Comparison of ENCODE assay signal across 8 mouse cellular contexts in the genomic region with DNA sequence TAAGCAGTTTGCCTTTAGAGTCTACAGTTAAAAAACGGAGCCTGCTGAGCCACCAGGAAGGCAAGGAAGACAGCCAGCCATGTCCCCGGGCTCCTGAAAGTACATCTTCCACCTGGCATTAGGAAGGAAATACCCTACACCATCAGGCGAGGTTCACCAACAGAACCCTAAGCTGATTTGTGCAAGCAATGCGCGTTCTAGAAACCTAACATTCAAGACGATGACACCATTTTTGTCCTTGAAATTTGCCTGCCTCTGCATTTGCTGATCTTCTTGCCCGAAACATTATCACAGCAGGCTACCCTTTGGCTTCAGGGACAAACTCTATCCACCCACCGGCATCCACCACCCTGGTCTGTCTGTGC. TPM values are rescaled to one million over a fixed set of nuclear protein-coding genes. Genes with fewer than 3 reads are reported as not detected.
A peak's percentile ranks its signal among the peaks of the same experiment; 100 is the strongest.
DNase-seq lines count a peak whose midpoint lies in the region; ATAC-seq and TF ChIP-seq lines count a peak whose summit lies in the region.

No protein-coding gene starts in this region.

- H3K36me3 ChIP-seq in heart, embryonic 12.5 days = peaks cover 9% of the 10 kb centered on the region
- 0 out of 2 replicates have a peak, but pooled peaks cover 5% of the 10 kb centered on the region for H3K36me3 ChIP-seq in thymus, adult 2 months (ENCODE audit: control insufficient read depth, insufficient read depth, low read length)
- no peaks in the 10 kb centered on the region for H3K36me3 ChIP-seq in intestine, postnatal 0 days (ENCODE audit: control insufficient read depth, insufficient read depth)

- 0 out of 2 replicates have a peak overlapping the region, but pooled peaks have one; percentile 80 for H3K4me3 ChIP-seq in heart, embryonic 12.5 days
- H3K4me3 ChIP-seq in thymus, adult 2 months (ENCODE audit: control insufficient read depth, insufficient read depth, low read length) = no peak overlapping the region
- no peak overlapping the region for H3K4me3 ChIP-seq in intestine, postnatal 0 days (ENCODE audit: low read depth, low read length)

- H3K4me2 ChIP-seq in heart, embryonic 12.5 days = peak overlapping the region; percentile 86
- peak overlapping the region; percentile 74 for H3K4me2 ChIP-seq in intestine, postnatal 0 days (replicated peaks; ENCODE audit: low read depth)

- no peak for DNase-seq in heart, adult 8-10 months (ENCODE audit: low spot score)
- DNase-seq in thymus, adult 2 months = no peak
- DNase-seq in thymus, postnatal 14 days = no peak
- no peak for DNase-seq in embryo, embryonic 11 days
- no peak for DNase-seq in thymus, postnatal 25 days

- no peaks in the 10 kb centered on the region for H3K9me3 ChIP-seq in heart, embryonic 12.5 days (replicated peaks)
- H3K9me3 ChIP-seq in intestine, postnatal 0 days (ENCODE audit: control insufficient read depth) = no peaks in the 10 kb centered on the region

- TF ChIP-seq POLR2A in thymus, adult 2 months (IDR thresholded peaks at IDR 0.05; ENCODE audit: control insufficient read depth, extremely low read depth, insufficient read depth, low read length, poor library complexity) = no peak

- H3K4me1 ChIP-seq in heart, embryonic 12.5 days (replicated peaks) = peaks cover 58% of the 10 kb centered on the region
- H3K4me1 ChIP-seq in thymus, adult 2 months (replicated peaks; ENCODE audit: control insufficient read depth, insufficient read depth, low read length) = peaks cover 15% of the 10 kb centered on the region
- peaks cover 4% of the 10 kb centered on the region; the same call in 1 of the 2 replicates for H3K4me1 ChIP-seq in intestine, postnatal 0 days (replicated peaks; ENCODE audit: control insufficient read depth, insufficient read depth, low read length)

- 55% methylated on average over 8 of the region's 8 CpGs for WGBS in heart, embryonic 12.5 days
- WGBS in thymus, adult 2 months = 22% methylated on average over 8 of the region's 8 CpGs
- 63% methylated on average over 8 of the region's 8 CpGs for WGBS in intestine, postnatal 0 days

- no peak for TF ChIP-seq CTCF in thymus, adult 2 months (IDR thresholded peaks at IDR 0.05; ENCODE audit: borderline replicate concordance, control insufficient read depth, extremely low read depth, insufficient read depth, low read length, poor library complexity)
- no peak for TF ChIP-seq CTCF in intestine, postnatal 0 days (IDR thresholded peaks at IDR 0.05; ENCODE audit: low read depth)

- H3K27me3 ChIP-seq in heart, embryonic 12.5 days (replicated peaks) = no peaks in the 10 kb centered on the region
- no peaks in the 10 kb centered on the region for H3K27me3 ChIP-seq in thymus, adult 2 months (ENCODE audit: control insufficient read depth, insufficient read depth, low read length)
- H3K27me3 ChIP-seq in intestine, postnatal 0 days (replicated peaks; ENCODE audit: control insufficient read depth, insufficient read depth, low read length) = no peaks in the 10 kb centered on the region

- no peak overlapping the region for H3K9ac ChIP-seq in heart, embryonic 12.5 days
- no peak overlapping the region for H3K9ac ChIP-seq in intestine, postnatal 0 days (ENCODE audit: low read depth, low read length)

- ATAC-seq in heart, embryonic 12.5 days (ENCODE audit: insufficient number of reproducible peaks, low FRiP score) = no peak
- no peak for ATAC-seq in intestine, postnatal 0 days
- no peak for ATAC-seq in megakaryocyte-erythroid progenitor cell, adult 5-6 weeks (replicated peaks; ENCODE audit: low FRiP score, low TSS enrichment, poor library complexity, severe bottlenecking)

- peak overlapping the region; percentile 73 for H3K27ac ChIP-seq in heart, embryonic 12.5 days (ENCODE audit: poor library complexity, severe bottlenecking)
- peak overlapping the region; percentile 27; the same call in 1 of the 2 replicates for H3K27ac ChIP-seq in thymus, adult 2 months (ENCODE audit: control insufficient read depth, insufficient read depth, low read length)
- H3K27ac ChIP-seq in intestine, postnatal 0 days (ENCODE audit: low read depth, low read length) = no peak overlapping the region

RNA-seq across cellular contexts. Expression of gene Pigv, which starts 1.9 kb away (rescaled TPM):
- 15.0 and 18.4 TPM in 2 replicates for polyA plus RNA-seq in heart, embryonic 12.5 days (2016; fragmentation: Nextera tagmentation; extraction: Ambion mirVana)
- total RNA-seq in heart, adult 8-10 months (2022) = 10 to 100 TPM in 3 of 4 experiments, 1 to 10 TPM in 1; 9.2 to 13.8 (median 13.2) TPM
- polyA plus RNA-seq in thymus, adult 2 months (2012; rRNA removed) = 24.8 and 24.9 TPM in 2 replicates
- polyA plus RNA-seq in intestine, postnatal 0 days (2015; fragmentation: Nextera tagmentation; extraction: Ambion mirVana) = 10.7 and 12.5 TPM in 2 replicates
- 7.0 and 10.1 TPM in 2 replicates for total RNA-seq in megakaryocyte-erythroid progenitor cell, adult 5-6 weeks (2014; fragmentation: Nextera tagmentation)
- 2.3 and 12.4 TPM in 2 replicates for total RNA-seq in megakaryocyte-erythroid progenitor cell, adult 5-6 weeks (2017)

RNA-seq across cellular contexts. Expression of gene Zdhhc18, which starts 24.4 kb away (rescaled TPM):
- 3.5 and 3.9 TPM in 2 replicates for polyA plus RNA-seq in heart, embryonic 12.5 days (2016; fragmentation: Nextera tagmentation; extraction: Ambion mirVana)
- 10 to 100 TPM; 16.1 to 24.3 (median 22.1) TPM for total RNA-seq in heart, adult 8-10 months (2022)
- polyA plus RNA-seq in thymus, adult 2 months (2012; rRNA removed) = 150 and 172 TPM in 2 replicates
- 1.8 and 2.3 TPM in 2 replicates for polyA plus RNA-seq in intestine, postnatal 0 days (2015; fragmentation: Nextera tagmentation; extraction: Ambion mirVana)
- total RNA-seq in megakaryocyte-erythroid progenitor cell, adult 5-6 weeks (2014; fragmentation: Nextera tagmentation) = 16.2 and 24.1 TPM in 2 replicates
- total RNA-seq in megakaryocyte-erythroid progenitor cell, adult 5-6 weeks (2017) = 5.0 and 8.1 TPM in 2 replicates

Comparison
In these comparisons a context has a peak if more than half of its experiments do, and no peak if none do; other contexts are left out.
1. RNA of gene Zdhhc18, which starts 24.4 kb away (polyA plus RNA-seq): 150 to 172 TPM in thymus, adult 2 months; 3.5 to 3.9 TPM in heart, embryonic 12.5 days and 1.8 to 2.3 TPM in intestine, postnatal 0 days; every median in the first group is over 10 times any median in the second.